Mouse (Mus musculus) hindbrain, embryonic 14.5 days (tissue): Measurements from ENCODE around the gene AC129217.1. TPM values are rescaled to one million over a fixed set of nuclear protein-coding genes. Genes with fewer than 3 reads are reported as not detected.
A peak's percentile ranks its signal among the peaks of the same experiment; 100 is the strongest.

Source experiments
- ATAC-seq: fragments of 200-750 bp; cut with Nextera tagmentation; 2 replicates; pipeline ENCODE4 v1.8.0; 2017; ENCODE audit warnings: moderate number of reproducible peaks, mild to moderate bottlenecking, moderate TSS enrichment, moderate library complexity; ENCODE audit not compliant: low FRiP score
- DNase-seq: peaks from one replicate; pipeline ENCODE4 v3.0.0-alpha.2; 2015; ENCODE audit warnings: low spot score
- H3K27ac ChIP-seq: fragments of 300-500 bp; sonication (generic); 2 replicates; pipeline ENCODE4 v1.5.1; 2014; ENCODE audit warnings: mild to moderate bottlenecking, moderate library complexity
- H3K27me3 ChIP-seq: fragments of 300-500 bp; sonication (generic); 2 replicates; pipeline ENCODE4 v1.6.1; 2014; ENCODE audit warnings: mild to moderate bottlenecking, low read length, mixed read lengths; ENCODE audit not compliant: control insufficient read depth, insufficient read depth
- H3K36me3 ChIP-seq: fragments of 300-500 bp; sonication (generic); replicated peaks from 2 replicates; pipeline ENCODE4 v1.6.1; 2014; ENCODE audit not compliant: control insufficient read depth, insufficient read depth
- H3K4me1 ChIP-seq: fragments of 300-500 bp; sonication (generic); replicated peaks from 2 replicates; pipeline ENCODE4 v1.6.1; 2014; ENCODE audit warnings: antibody characterized with exemption, low read length, mixed read lengths; ENCODE audit not compliant: control insufficient read depth, insufficient read depth
- H3K4me2 ChIP-seq: fragments of 300-500 bp; sonication (generic); replicated peaks from 2 replicates; pipeline ENCODE4 v1.6.1; 2014; ENCODE audit warnings: mild to moderate bottlenecking, moderate library complexity
- H3K4me3 ChIP-seq: fragments of 300-500 bp; sonication (generic); replicated peaks from 2 replicates; pipeline ENCODE4 v1.5.1; 2014; ENCODE audit warnings: mild to moderate bottlenecking, low read length
- H3K9ac ChIP-seq: fragments of 300-500 bp; sonication (generic); 2 replicates; pipeline ENCODE4 v1.6.1; 2014
- H3K9me3 ChIP-seq: fragments of 300-500 bp; sonication (generic); 2 replicates; pipeline ENCODE4 v1.6.1; 2016; ENCODE audit warnings: low read length; ENCODE audit not compliant: control insufficient read depth
- WGBS: fragments of 180-500 bp; shearing (Covaris S2); extraction: QIAGEN DNeasy Blood & Tissue Kit; methylation state at CpG from one replicate; pipeline ENCODE4 v1.1.7; 2014; 5-methylcytosine and 5-hydroxymethylcytosine counted together
- polyA plus RNA-seq: library from polyadenylated mRNA; unstranded; fragments of >200 nt; fragmentation: Nextera tagmentation; extraction: Ambion mirVana; gene quantifications from 2 replicates; pipeline ENCODE4 v1.2.1, GENCODE M21; 2014

Gene AC129217.1
- polyA plus RNA-seq, 1 experiment from 2014 or later: not detected

- ATAC-seq: no peak
- Histone ChIP-seq H3K36me3 (peaks cover 53% of the 10 kb centered on the region), H3K27me3 (no peaks in the 10 kb centered on the region), H3K27ac (no peak overlapping the region), H3K9me3 (no peaks in the 10 kb centered on the region), H3K9ac (no peak overlapping the region), H3K4me2 (no peak overlapping the region), H3K4me1 (peaks cover 17% of the 10 kb centered on the region), H3K4me3 (no peak overlapping the region)
- WGBS: 96% methylated on average over 7 of the region's 7 CpGs
- no peak for DNase-seq
These were observed 45.5 kb downstream of the AC129217.1 start for GRCm38 (mm10) chr19:8875031-8875430.

GRCm38 (mm10) chr19:8880311-8881033 lies 50.9 kb downstream of the AC129217.1 start, which contains the start of gene Uqcc3:
TSS of gene Uqcc3 (minus strand) at chr19:8880923.
- peaks cover 7% of the 10 kb centered on the region for H3K4me1 ChIP-seq
- peak; percentile 97 for ATAC-seq
- under 1% methylated on average over 42 of the region's 42 CpGs for WGBS
- H3K9me3 ChIP-seq: no peaks in the 10 kb centered on the region
- peak within 1 kb of the TSS; percentile 79 for H3K27ac ChIP-seq
- DNase-seq: peak; percentile 79
- H3K9ac ChIP-seq: peak within 1 kb of the TSS; percentile 81
- peaks cover 29% of the 10 kb centered on the region for H3K36me3 ChIP-seq
- peak within 1 kb of the TSS; percentile 86 for H3K4me2 ChIP-seq
- peak within 1 kb of the TSS; percentile 60 for H3K4me3 ChIP-seq
- no peaks in the 10 kb centered on the region for H3K27me3 ChIP-seq

GRCm38 (mm10) chr19:8881034-8881392 lies 51.4 kb downstream of the AC129217.1 start:
- Histone ChIP-seq H3K4me1 (peaks cover 7% of the 10 kb centered on the region), H3K27me3 (no peaks in the 10 kb centered on the region), H3K9ac (peak overlapping the region; percentile 81), H3K36me3 (peaks cover 23% of the 10 kb centered on the region), H3K4me2 (peak overlapping the region; percentile 86), H3K27ac (peak overlapping the region; percentile 79; the same call in 1 of the 2 replicates), H3K9me3 (no peaks in the 10 kb centered on the region), H3K4me3 (peak overlapping the region; percentile 60)
- no peak for DNase-seq
- WGBS: 17% methylated on average over 3 of the region's 3 CpGs
- no peak for ATAC-seq

GRCm38 (mm10) chr19:8883616-8884015 lies 54.0 kb downstream of the AC129217.1 start, which contains the start of the genes Lbhd1 and Gm49403:
TSS of gene Lbhd1 (plus strand) at chr19:8883732.
TSS of gene Gm49403 (plus strand) at chr19:8883930.
- Histone ChIP-seq H3K4me1 (peaks cover 15% of the 10 kb centered on the region), H3K4me2 (no peak within 1 kb of the TSS), H3K9ac (no peak within 1 kb of the TSS), H3K36me3 (no peaks in the 10 kb centered on the region), H3K27me3 (no peaks in the 10 kb centered on the region), H3K9me3 (no peaks in the 10 kb centered on the region), H3K27ac (no peak within 1 kb of the TSS), H3K4me3 (no peak within 1 kb of the TSS)
- ATAC-seq (no peak), DNase-seq (no peak)
- 80% methylated on average over 3 of the region's 3 CpGs for WGBS

- DNase-seq (no peak), ATAC-seq (no peak)
- WGBS: 50% methylated on average over 1 of the region's 1 CpGs
- peak overlapping the region; percentile 89 for H3K4me2 ChIP-seq
- H3K9me3 ChIP-seq: no peaks in the 10 kb centered on the region
- H3K4me3 ChIP-seq: no peak overlapping the region
- no peak overlapping the region for H3K27ac ChIP-seq
- peaks cover 13% of the 10 kb centered on the region for H3K36me3 ChIP-seq
- no peaks in the 10 kb centered on the region for H3K27me3 ChIP-seq
- H3K4me1 ChIP-seq: peaks cover 17% of the 10 kb centered on the region
- no peak overlapping the region for H3K9ac ChIP-seq
These were observed 57.5 kb downstream of the AC129217.1 start for GRCm38 (mm10) chr19:8886916-8887584.

GRCm38 (mm10) chr19:8887585-8888463 lies 58.3 kb downstream of the AC129217.1 start:
- 16% methylated on average over 19 of the region's 19 CpGs for WGBS
- DNase-seq: no peak
- no peaks in the 10 kb centered on the region for H3K9me3 ChIP-seq

GRCm38 (mm10) chr19:8888511-8889385 lies 59.2 kb downstream of the AC129217.1 start, which contains the start of the genes 1810009A15Rik and Gm49416:
TSS of gene 1810009A15Rik (plus strand) at chr19:8888853.
TSS of gene Gm49416 (plus strand) at chr19:8888926.
- peak within 1 kb of the TSS; percentile 67 for H3K4me3 ChIP-seq
- H3K27me3 ChIP-seq: no peaks in the 10 kb centered on the region
- DNase-seq (peak; percentile 98), ATAC-seq (peak; percentile 94)
- H3K36me3 ChIP-seq: peaks cover 13% of the 10 kb centered on the region
- peak within 1 kb of the TSS; percentile 70 for H3K9ac ChIP-seq
- H3K4me1 ChIP-seq: peaks cover 21% of the 10 kb centered on the region
- peak within 1 kb of the TSS; percentile 89 for H3K4me2 ChIP-seq
- no peaks in the 10 kb centered on the region for H3K9me3 ChIP-seq
- peak within 1 kb of the TSS; percentile 89 for H3K27ac ChIP-seq
- under 1% methylated on average over 58 of the region's 58 CpGs for WGBS

More at GRCm38 (mm10) chr19:8887585-8888463, 58.3 kb downstream of the AC129217.1 start:
- H3K4me3 ChIP-seq: peak overlapping the region; percentile 67
- peaks cover 13% of the 10 kb centered on the region for H3K36me3 ChIP-seq
- peak overlapping the region; percentile 89 for H3K27ac ChIP-seq
- no peaks in the 10 kb centered on the region for H3K27me3 ChIP-seq
- H3K4me2 ChIP-seq: peak overlapping the region; percentile 89
- H3K9ac ChIP-seq: peak overlapping the region; percentile 70
- no peak for ATAC-seq
- H3K4me1 ChIP-seq: peaks cover 17% of the 10 kb centered on the region
